Mouse (Mus musculus) heart, postnatal 10 days (tissue): ENCODE results near the gene Slc25a30. TPM values are rescaled to one million over a fixed set of nuclear protein-coding genes. Genes with fewer than 3 reads are reported as not detected.
A peak's percentile ranks its signal among the peaks of the same experiment; 100 is the strongest.

ENCODE experiments used
- DNase-seq, 2 experiments: peaks; one replicate each; pipeline ENCODE4 v3.0.0; 2021
- intact Hi-C: fragments of 180-260 bp; cut with DNase I; formaldehyde crosslinking; loops from one replicate; pipeline ENCODE4 v1.15.1; 2025
- total RNA-seq, 2 experiments: library from RNA; stranded (reverse); gene quantifications; 2 replicates each; pipeline ENCODE4 v1.2.3; 2021

Gene Slc25a30
- total RNA-seq, 2 experiments from 2014 or later, result 20.2 to 23.5 TPM

DNA sequence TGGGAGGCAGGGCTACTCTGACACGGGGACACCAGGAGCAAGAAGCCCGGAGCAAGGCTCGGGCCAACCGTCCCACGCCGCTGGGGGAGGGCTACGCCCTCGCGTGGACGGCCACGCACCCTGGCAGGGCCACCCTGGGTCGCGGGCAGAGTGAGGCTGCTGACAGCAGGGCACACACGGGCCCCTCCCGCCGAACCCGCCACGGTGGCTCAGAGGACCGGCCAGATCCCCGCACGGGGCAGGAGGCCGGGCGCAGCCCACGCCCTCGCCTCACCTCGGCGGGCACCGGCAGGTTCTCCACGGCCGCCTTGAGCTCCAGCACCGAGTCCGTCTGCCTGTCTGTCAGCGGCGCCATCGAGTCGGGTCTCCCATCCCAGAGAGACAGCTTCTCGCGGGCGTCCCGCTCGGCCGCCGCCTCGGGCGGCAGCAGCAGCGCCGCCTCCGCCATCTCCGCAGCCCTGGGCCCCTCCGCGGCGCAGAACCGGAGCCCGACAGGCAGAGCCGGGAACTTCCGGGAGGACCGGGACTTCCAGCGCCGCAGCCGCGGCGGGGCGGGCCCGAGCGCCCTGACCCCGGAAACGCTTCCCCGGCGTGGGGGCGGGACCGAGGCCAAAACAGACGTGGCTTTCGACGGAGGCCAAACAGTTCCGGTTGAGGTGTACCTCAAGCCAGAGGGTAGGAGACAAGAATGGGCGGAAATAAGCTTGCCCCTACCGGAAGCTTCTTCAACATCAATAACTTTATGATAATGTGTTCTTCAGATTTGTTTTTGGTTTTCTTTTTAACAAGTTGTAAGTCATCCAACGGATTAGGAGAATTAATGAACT, 32.6 kb downstream of the Slc25a30 start, which contains the start of gene Cog3:
Cog3 (minus strand) TSS at position 527 of the 827 bp plus-strand sequence.
- intact Hi-C loops, result no loop called here

DNA sequence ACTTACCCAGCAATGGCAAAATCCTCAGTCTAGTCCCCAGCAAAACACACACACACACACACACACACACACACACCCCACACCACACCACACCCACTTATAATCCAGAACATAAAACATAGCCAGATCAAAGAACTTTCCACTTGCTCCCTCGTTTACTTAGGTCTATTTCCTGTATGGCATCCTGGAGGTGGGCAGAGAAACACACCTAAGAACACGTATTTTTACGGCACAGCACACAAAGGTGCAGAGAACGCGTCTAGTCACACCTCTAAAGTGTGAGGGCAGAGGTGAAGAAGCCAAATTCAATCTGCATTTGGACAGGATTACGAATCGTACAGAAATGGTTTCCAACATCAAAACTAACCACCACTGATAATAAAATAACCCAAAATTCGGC, 33.6 kb downstream of the Slc25a30 start:
- intact Hi-C loops, result no loop called here
- DNase-seq, result no peak

More for the DNA sequence above, 32.6 kb downstream of the Slc25a30 start, which contains the start of gene Cog3:
- DNase-seq, result peak; percentile 98

DNA sequence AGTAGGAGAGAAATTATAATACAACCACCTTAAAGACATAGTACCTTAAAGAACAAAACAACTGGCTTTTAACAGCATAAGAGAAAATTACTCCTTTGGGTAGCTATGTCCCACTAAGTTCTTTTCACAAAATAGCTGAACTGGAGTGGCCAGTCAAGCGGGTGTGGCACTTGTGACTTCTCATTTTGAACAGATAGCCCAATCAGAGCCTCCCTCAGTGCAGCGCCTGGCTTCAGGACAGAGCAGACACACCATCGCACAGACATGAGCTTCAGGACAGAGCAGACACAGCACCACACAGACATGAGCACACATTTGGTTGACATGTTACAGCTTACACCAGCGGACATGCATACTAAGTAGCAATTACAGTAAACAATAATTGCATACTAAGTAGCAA, 35.8 kb downstream of the Slc25a30 start:
- intact Hi-C loops, result no loop called here

DNA sequence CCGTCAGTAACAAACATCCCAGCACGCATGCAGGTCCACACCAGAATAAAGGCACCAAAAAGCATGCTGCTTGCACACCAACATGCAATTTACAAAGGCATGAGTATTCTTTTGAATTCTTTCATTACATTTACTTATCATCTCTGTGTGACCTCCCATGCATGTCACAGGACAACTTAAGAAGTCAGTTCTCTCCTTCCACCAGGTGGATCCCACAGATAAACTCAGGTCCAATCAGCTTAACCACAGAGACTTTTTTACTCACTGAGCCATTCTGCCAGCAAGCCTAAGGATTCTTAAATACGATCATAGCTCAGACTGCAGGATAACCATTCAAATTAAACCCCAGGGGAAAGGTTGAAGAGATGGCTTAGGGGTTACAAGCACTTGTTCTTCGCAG, 37.7 kb downstream of the Slc25a30 start:
- intact Hi-C loops, result no loop called here
- no peak for DNase-seq

More for the DNA sequence above, 35.8 kb downstream of the Slc25a30 start:
- no peak for DNase-seq

DNA sequence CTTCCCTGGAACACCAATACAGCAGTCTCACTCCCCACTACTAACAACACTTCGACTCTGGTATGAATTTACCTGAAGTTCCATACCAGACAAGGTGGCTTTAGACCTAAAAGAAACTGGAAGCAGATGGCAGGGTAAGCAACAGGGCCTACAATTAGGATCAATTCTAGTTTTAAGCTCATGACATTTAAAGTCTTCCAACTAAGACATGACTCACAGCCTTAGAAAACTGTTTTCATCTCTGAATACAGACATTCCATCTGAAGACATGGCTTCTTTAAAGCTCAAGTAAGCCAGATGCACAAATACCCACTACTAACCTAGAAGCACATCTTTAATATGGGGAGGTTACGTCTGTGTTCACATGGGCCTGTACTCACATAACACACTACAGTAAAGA, 38.9 kb downstream of the Slc25a30 start:
- DNase-seq, result no peak
- intact Hi-C loops, result no loop called here

DNA sequence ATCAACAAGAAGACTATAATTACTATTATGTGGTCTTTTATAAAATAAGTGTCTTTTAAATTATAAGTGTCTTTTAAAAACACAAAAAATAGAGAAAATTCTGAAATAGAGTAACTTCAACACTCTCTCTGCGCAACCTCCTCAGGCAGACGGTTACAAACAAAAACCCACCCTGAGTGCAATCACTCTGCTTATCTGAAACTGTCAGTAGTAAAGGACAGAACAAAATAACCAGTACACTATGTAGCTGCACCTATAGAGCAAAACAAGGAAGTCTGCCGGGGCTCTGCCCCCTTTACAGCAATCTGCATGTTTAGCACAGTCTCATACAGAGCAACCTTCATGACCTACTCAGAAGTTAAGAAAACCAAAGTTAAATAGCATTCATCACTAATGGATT, 44.9 kb downstream of the Slc25a30 start:
- DNase-seq, result no peak

DNA sequence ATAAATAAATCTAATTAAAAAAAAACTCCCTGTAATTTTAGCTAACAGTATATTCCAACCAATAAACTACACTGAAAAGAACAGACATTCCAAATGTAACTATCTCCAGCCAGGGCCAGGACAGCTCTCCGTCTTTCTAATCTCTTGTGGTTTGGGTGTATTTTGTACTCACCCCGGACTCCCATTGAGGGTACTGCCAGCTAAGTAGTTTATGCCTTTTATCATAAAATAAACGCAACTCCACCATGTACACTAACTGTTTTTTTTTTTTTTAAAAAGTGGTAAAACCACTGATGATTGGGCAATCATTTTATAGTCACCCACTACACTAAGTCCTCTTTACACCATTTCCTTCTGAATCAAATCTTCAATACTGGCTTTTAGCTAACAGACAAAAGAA, 51.2 kb downstream of the Slc25a30 start:
- DNase-seq, result no peak
- intact Hi-C loops, result no loop called here

More for the DNA sequence above, 44.9 kb downstream of the Slc25a30 start:
- intact Hi-C loops, result no loop called here

DNA sequence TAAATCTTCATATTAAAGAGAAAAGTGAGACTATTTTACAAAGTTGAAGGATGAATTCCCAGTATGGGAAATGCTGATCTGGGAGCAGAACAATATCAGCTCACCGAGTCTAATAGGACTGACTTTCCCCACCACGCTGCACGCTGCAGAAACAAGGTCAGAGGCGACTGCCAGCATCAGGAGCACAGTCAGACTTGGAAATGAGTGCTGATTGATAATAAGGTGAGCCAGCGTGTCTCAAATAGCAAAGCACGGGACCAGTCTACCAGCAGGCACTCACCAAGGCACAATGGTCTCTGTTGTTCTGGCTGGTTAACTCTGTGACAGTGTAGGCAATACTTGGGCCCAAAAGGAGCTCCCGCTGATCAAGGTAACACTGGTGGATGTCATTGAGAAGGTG, 54.2 kb downstream of the Slc25a30 start:
- no peak for DNase-seq
- intact Hi-C loops, result no loop called here

DNA sequence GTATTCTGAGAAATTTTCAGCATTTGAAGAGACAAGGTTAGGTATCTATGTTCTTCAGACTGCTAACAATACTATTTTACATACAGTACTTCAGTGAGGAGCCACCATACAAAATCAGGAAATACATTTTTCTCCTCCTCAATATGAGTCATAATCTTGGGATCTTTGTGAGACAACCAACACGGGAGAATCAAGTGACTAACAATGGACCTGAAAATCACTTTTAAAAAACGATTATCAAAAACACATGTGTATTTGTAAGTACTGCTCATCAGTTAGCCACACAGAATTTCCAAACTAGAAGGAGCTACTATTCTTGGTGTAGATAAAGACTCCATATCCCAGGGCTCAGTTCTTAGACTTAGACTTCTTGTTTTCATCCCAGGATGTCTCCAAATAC, 55.5 kb downstream of the Slc25a30 start:
- DNase-seq, result no peak
- intact Hi-C loops, result no loop called here

DNA sequence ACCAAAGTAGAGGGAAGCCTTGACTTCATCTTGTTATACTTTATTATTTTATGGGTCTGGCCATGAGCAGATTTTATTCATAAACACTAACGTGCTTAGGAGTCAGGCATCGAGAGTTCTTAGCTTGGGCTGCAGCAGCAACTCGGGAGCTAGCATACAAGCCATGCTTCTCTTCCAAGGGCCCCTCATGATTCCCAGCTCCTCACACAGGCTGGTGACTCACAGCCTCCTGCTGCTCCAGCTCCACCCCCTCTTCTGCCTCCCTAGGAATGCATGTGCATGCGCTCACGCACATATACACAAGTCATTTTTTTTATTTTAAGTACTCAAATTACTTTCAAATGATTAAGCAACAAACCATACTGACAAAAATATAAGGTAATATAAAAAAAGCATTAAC, 58.7 kb downstream of the Slc25a30 start:
- DNase-seq, result no peak
- intact Hi-C loops, result loop anchor here (5.0 kb wide), 1 partner anchor 34 kb away; no protein-coding TSS in a partner anchor

DNA sequence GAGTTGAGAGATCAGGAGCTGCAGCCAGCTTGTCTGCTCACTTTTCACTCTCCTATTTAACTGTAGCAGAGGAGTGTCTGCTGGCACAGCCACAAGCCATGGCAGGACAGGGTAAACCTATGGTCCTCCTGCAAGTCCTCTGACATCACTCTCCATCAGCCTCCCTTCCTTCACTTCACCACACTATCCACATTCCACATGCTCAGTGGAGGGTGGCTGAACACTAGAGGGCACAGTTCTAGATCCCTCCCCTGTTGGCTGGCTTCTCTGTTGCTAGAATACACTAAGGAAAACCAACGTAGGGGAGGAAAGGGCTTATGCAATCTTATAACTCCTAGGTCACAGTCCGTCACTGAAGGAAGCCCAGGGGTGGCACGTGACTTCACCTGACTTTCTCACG, 59.8 kb downstream of the Slc25a30 start:
- intact Hi-C loops, result loop anchor here (5.0 kb wide), 1 partner anchor 35 kb away; no protein-coding TSS in a partner anchor
- peak; percentile 18 to 32 for DNase-seq

DNA sequence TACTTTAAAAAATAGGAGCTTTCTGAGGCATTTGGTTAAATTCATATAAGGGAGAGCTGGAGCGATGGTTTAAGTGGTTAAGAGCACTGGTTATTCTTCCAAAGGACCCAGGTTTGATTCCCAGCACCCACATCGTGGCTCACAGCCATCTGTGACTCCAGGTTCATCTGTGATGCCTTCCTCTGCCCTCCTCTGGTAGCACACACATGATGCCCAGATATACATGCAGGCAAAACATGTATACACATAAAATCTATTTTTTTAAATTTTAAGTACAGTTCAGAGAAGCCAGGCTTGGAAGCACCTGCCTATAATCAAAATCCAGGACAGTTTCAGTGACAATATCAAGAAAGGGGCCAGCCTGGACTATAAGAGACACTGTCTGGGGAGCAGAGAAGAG, 64.0 kb downstream of the Slc25a30 start:
- no peak for DNase-seq
- intact Hi-C loops, result loop anchor here (2.0 kb wide), 1 partner anchor 662 kb away; no protein-coding TSS in a partner anchor

DNA sequence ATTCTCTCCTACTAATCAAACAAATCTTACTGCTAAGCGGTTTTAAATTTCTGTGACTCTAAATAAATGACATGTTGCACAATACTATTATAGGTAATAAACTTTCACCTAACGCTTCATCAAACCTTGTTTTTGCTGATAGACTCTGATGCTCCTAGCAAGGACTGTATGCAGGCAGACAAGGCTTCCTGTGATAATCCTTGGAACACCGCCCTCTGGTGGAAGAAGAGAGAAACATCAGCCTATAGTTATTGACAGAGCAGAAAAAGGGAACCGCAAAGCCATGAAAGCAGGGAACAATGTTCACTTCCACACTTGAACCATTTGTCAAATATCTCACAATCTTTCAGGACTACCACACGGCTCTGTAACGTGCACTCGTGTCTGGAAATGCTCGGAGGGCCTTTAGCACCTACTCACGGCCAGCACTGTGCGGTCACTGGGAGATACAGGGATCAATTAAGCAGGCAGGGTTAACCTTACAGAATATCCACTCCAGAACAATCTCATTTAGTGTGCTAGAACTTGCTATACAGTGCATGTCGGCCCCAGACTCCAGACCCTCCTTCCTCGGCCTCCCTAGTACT, 64.8 kb downstream of the Slc25a30 start:
- intact Hi-C loops, result loop anchor here (2.0 kb wide), 1 partner anchor 661 kb away; no protein-coding TSS in a partner anchor
- peak; percentile 69 to 80 for DNase-seq

DNA sequence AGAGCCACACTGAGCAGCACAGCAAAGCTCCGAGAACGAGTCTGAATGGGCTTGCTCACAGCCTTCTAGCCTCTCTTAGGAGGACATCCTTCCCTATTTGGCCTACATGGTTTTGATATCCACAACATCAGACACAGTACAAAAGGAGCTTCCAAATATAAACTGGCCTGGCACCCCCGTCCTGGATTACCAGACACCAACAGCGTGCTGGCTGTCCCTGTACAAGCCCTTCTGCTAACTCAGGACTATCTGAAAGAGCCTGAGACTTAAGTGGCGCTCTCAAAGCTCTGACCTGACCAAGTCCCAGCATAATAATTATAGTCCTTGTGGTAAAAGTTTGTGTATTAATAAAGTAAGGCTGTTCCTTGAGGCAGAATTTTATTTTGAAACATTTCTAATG, 66.7 kb downstream of the Slc25a30 start:
- DNase-seq, result peak; percentile 41 to 58
- intact Hi-C loops, result loop anchor here (1.0 kb wide), 1 partner anchor 523 kb away; no protein-coding TSS in a partner anchor

DNA sequence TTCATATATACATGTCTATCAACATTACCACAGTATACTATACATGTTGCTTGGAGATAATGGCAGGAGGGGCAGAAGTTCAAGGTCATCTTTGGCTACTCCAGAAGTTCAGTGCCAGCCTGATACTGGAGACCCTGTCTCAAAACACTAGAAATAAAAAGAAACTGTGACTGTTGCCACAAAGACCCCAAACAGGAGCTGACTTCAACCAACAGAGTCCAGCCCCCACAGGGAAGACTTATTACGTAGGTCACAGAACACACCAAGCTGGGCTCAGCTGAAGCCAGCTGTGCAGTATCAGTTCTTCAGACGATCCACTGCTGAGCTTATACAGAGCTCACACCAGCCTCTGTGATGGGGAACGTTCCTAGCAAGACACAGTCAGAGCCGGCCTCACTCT, 70.4 kb downstream of the Slc25a30 start:
- DNase-seq, result no peak
- intact Hi-C loops, result no loop called here

DNA sequence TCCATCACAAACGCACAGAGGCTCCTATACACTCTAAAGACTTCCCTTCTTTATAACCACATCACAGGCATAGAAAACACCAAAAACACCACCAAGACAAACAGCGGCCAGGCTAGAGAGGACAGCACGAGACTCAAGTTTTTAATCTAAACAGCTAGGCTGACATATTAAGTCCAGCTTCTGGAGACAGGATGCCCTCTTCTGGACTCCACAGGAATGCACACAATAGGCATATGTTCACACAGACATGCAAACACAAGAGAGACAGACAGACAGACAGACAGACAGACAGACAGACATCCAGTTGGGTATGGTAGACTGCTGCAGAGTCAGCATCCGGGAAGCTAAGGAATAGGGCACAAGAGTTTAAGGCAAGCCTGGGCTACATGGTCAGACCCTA, 73.2 kb downstream of the Slc25a30 start:
- no peak for DNase-seq
- intact Hi-C loops, result loop anchor here (5.0 kb wide), 1 partner anchor 971 kb away; no protein-coding TSS in a partner anchor

DNA sequence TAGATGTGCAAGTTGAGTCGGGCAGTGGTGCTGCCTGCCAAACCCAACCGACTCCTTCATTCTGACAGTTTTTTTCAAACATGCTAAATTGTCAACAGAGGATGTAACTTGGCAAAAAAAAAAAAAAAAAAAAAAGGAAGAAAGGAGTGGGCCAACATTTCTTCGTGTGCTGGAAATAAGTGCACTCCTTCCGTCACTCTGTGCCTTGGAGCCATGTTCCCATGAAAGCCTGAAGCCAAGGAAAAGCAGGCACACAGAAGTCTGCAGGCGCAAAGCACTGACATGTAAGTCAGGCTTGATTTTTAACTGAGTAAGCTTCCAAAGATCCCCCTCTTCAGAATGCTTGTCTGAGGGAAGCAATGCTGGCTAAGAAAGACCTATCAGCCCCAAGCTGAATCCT, 74.2 kb downstream of the Slc25a30 start:
- intact Hi-C loops, result loop anchor here (5.0 kb wide), 1 partner anchor 970 kb away; no protein-coding TSS in a partner anchor

DNA sequence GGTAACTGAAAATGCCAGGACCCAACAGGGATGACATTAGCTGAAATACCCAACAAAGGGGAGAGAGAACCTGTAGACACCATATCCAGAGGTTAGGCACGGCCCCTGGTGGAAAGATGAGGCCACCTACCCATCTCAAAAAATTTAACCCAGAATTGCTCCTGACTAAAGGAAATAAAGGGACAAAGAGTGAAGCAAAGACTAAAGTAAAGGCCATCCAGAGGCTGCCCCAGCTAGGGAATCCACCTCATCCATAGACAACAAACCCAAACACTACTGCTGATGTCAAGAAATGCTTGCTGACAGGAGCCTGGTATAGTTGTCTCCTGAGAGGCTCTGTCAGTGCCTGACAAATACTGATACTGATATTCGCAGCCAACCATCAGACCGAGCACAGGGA, 75.1 kb downstream of the Slc25a30 start:
- DNase-seq, result no peak
- intact Hi-C loops, result loop anchor here (5.0 kb wide), 1 partner anchor 969 kb away; no protein-coding TSS in a partner anchor

More for the DNA sequence above, 74.2 kb downstream of the Slc25a30 start:
- no peak for DNase-seq
